Mouse (Mus musculus) liver, embryonic 12.5 days (tissue): ENCODE results near the gene Cdc14b. TPM values are rescaled to one million over a fixed set of nuclear protein-coding genes. Genes with fewer than 3 reads are reported as not detected.

Experiments
- ATAC-seq: fragments of 200-750 bp; cut with Nextera tagmentation; 2 replicates; pipeline ENCODE4 v1.8.0; 2017; ENCODE audit warnings: moderate number of reproducible peaks, mild to moderate bottlenecking, moderate library complexity
- H3K27ac ChIP-seq: fragments of 300-500 bp; sonication (generic); 2 replicates; pipeline ENCODE4 v1.5.1; 2016; ENCODE audit warnings: mild to moderate bottlenecking
- H3K27me3 ChIP-seq: fragments of 300-500 bp; sonication (generic); replicated peaks from 2 replicates; pipeline ENCODE4 v1.6.1; 2016; ENCODE audit warnings: mild to moderate bottlenecking, moderate library complexity
- H3K36me3 ChIP-seq: fragments of 300-500 bp; sonication (generic); 2 replicates; pipeline ENCODE4 v1.6.1; 2016; ENCODE audit warnings: mild to moderate bottlenecking, moderate library complexity
- H3K4me1 ChIP-seq: fragments of 300-500 bp; sonication (generic); 2 replicates; pipeline ENCODE4 v1.6.1; 2016
- H3K4me2 ChIP-seq: fragments of 300-500 bp; sonication (generic); 2 replicates; pipeline ENCODE4 v1.6.1; 2016; ENCODE audit warnings: mild to moderate bottlenecking, moderate library complexity
- H3K4me3 ChIP-seq: fragments of 300-500 bp; sonication (generic); 2 replicates; pipeline ENCODE4 v1.5.1; 2016; ENCODE audit warnings: mild to moderate bottlenecking, moderate library complexity
- H3K9ac ChIP-seq: fragments of 300-500 bp; sonication (generic); 2 replicates; pipeline ENCODE4 v1.6.1; 2016; ENCODE audit warnings: mild to moderate bottlenecking, moderate library complexity
- H3K9me3 ChIP-seq: fragments of 300-500 bp; sonication (generic); replicated peaks from 2 replicates; pipeline ENCODE4 v1.6.1; 2016; ENCODE audit warnings: mild to moderate bottlenecking, moderate library complexity
- WGBS: fragments of 180-500 bp; shearing (Covaris S2); methylation state at CpG from one replicate; pipeline ENCODE4 v1.1.7; 2016; ENCODE audit not compliant: insufficient replicate concordance; 5-methylcytosine and 5-hydroxymethylcytosine counted together
- polyA plus RNA-seq: library from polyadenylated mRNA; unstranded; fragments of >200 nt; fragmentation: Nextera tagmentation; extraction: Ambion mirVana; gene quantifications from 2 replicates; pipeline ENCODE4 v1.2.1, GENCODE M21; 2016

Gene Cdc14b
- polyA plus RNA-seq, 1 experiment from 2014 or later, result 10.7 TPM

- WGBS, result 18% methylated on average over 11 of the region's 11 CpGs
- no peaks in the 10 kb centered on the region for H3K9me3 ChIP-seq
- H3K27ac ChIP-seq, result peak overlapping the region; percentile 10; the same call in 1 of the 2 replicates
- H3K9ac ChIP-seq, result no peak overlapping the region
- peaks cover 22% of the 10 kb centered on the region for H3K36me3 ChIP-seq
- no peaks in the 10 kb centered on the region for H3K27me3 ChIP-seq
- no peak overlapping the region for H3K4me3 ChIP-seq
- ATAC-seq, result no peak
- H3K4me2 ChIP-seq, result peak overlapping the region; percentile 73
- peaks cover 44% of the 10 kb centered on the region for H3K4me1 ChIP-seq
Observed at GRCm38 (mm10) chr13:64309842-64310241, 34.8 kb upstream of the Cdc14b start.

DNA sequence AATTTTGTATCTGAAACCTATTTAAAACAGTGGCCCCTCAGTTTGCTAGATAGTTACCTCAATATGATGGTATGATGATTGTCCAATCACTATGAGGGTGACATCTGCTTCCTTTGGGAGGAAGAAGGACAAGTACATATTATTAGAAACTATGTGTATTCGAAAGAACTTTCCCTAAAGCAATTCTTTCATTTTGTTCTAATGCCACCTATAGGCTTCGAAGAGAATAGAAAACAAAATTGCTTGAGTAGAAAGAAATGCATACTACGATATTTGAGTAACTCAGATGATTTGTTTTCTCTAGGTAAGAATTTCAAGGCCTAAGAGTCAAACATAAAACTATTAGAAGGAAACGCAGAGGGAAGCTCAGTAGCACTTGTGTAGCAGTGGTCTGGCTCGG, 33.9 kb upstream of the Cdc14b start:
- peaks cover 47% of the 10 kb centered on the region for H3K4me1 ChIP-seq
- no peak overlapping the region for H3K9ac ChIP-seq
- no peaks in the 10 kb centered on the region for H3K9me3 ChIP-seq
- H3K27ac ChIP-seq, result no peak overlapping the region
- H3K4me3 ChIP-seq, result no peak overlapping the region
- no peaks in the 10 kb centered on the region for H3K27me3 ChIP-seq
- WGBS, result 39% methylated on average over 5 of the region's 5 CpGs
- H3K4me2 ChIP-seq, result peak overlapping the region; percentile 73
- peaks cover 30% of the 10 kb centered on the region for H3K36me3 ChIP-seq
- ATAC-seq, result no peak

DNA sequence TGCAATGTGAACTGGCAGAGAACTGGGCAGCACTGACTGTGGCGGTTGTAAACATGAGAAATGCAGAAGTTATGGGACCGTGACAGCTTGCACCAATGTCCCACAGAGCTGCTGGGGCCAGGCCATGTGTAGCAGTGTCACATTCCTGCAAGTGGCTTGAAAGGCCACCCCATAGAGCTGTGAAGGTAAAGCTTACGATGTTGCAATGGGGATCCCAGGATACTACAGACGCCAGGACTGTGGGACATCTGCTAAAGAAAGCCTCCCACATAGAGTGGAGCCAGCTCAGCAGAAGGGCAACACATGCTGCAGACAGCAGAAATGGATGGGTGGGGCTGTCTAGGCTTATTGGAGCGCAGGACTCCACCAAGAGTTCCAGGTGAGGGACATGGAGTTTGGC, 32.4 kb upstream of the Cdc14b start:
- WGBS, result 76% methylated on average over 5 of the region's 5 CpGs
- Histone ChIP-seq H3K4me2 (no peak overlapping the region), H3K4me1 (peaks cover 41% of the 10 kb centered on the region), H3K9ac (no peak overlapping the region), H3K9me3 (no peaks in the 10 kb centered on the region), H3K27me3 (no peaks in the 10 kb centered on the region), H3K27ac (no peak overlapping the region), H3K36me3 (peaks cover 38% of the 10 kb centered on the region), H3K4me3 (no peak overlapping the region)
- no peak for ATAC-seq

DNA sequence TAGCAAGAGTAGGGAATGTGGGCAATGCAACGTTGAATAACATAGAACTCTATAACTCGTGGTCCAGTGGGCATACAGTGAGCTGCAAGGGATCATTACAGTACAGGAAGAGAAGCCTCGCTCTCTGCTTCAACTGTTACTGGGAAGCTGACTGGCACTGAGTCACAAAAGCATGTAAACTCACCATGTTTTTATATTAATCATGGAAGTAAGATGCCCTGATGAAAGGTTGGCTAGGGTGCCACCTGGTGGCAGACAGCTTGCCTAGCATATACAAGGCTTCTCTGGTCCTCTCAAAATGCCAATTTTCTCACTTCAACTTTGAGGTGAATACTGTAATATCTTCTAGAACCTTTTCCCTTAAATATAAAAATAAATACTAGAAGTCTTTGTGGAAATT, 31.0 kb upstream of the Cdc14b start:
- Histone ChIP-seq H3K4me2 (no peak overlapping the region), H3K4me3 (no peak overlapping the region), H3K9ac (no peak overlapping the region), H3K9me3 (no peaks in the 10 kb centered on the region), H3K27me3 (no peaks in the 10 kb centered on the region), H3K4me1 (peaks cover 33% of the 10 kb centered on the region), H3K36me3 (peaks cover 40% of the 10 kb centered on the region), H3K27ac (no peak overlapping the region)
- ATAC-seq, result no peak
- 66% methylated on average over 3 of the region's 3 CpGs for WGBS

DNA sequence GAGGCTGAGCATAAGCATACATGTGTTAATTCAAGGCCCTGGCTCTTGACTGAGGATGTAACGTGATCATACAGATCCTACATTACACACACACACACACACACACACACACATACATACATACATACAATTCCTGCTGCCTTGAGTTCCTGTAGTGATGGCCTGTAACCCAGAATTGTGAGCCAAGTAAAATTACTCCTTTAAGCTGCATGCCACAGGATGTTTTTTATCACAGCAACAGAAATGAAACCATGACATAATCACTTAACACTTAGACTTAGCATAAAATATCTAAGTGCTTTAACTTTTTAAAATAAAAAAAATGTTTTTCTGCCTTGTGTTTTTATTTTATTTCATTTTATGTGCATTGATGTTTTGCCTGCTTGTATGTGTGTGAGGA, 24.0 kb upstream of the Cdc14b start:
- Histone ChIP-seq H3K9me3 (no peaks in the 10 kb centered on the region), H3K9ac (no peak overlapping the region), H3K4me3 (no peak overlapping the region), H3K27ac (no peak overlapping the region), H3K4me2 (no peak overlapping the region), H3K4me1 (no peaks in the 10 kb centered on the region), H3K36me3 (peaks cover 35% of the 10 kb centered on the region), H3K27me3 (no peaks in the 10 kb centered on the region)
- ATAC-seq, result no peak
- WGBS, result 67% methylated on average over 1 of the region's 1 CpGs

GRCm38 (mm10) chr13:64286791-64287190, 11.7 kb upstream of the Cdc14b start:
- Histone ChIP-seq H3K4me1 (0 out of 2 replicates have a peak, but pooled peaks cover 3% of the 10 kb centered on the region), H3K9me3 (peaks cover 7% of the 10 kb centered on the region; the same call in 1 of the 2 replicates), H3K27me3 (no peaks in the 10 kb centered on the region), H3K4me3 (no peak overlapping the region), H3K9ac (no peak overlapping the region), H3K4me2 (no peak overlapping the region), H3K36me3 (peaks cover 8% of the 10 kb centered on the region), H3K27ac (no peak overlapping the region)
- no peak for ATAC-seq
- WGBS, result 58% methylated on average over 4 of the region's 4 CpGs

DNA sequence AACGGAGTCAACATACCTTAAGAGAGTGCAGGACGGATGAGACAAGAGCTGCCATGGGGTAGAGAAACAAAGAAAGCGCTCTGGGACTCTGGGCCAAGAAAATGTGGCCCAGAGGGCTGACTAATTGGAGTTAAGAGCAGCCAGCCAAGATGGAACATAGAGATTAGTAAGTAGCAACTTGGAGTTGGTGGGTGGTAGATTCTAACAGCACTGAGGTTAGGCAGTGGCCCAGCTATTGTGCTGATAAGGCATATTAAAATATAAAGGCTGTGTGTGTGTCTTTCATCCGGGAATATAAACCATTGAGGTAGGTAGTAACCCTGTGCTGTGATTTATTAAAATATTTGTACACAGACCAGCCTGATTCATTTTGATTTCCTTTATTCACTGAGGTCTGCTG, 11.2 kb upstream of the Cdc14b start:
- Histone ChIP-seq H3K4me1 (0 out of 2 replicates have a peak, but pooled peaks cover 3% of the 10 kb centered on the region), H3K36me3 (peaks cover 5% of the 10 kb centered on the region), H3K9ac (no peak overlapping the region), H3K27me3 (no peaks in the 10 kb centered on the region), H3K4me2 (no peak overlapping the region), H3K9me3 (peaks cover 7% of the 10 kb centered on the region; the same call in 1 of the 2 replicates), H3K4me3 (no peak overlapping the region), H3K27ac (no peak overlapping the region)
- no peak for ATAC-seq
- 65% methylated on average over 4 of the region's 4 CpGs for WGBS

GRCm38 (mm10) chr13:64284676-64285075, 9.6 kb upstream of the Cdc14b start:
- Histone ChIP-seq H3K36me3 (peaks cover 3% of the 10 kb centered on the region; the same call in 1 of the 2 replicates), H3K9ac (no peak overlapping the region), H3K9me3 (peaks cover 7% of the 10 kb centered on the region; the same call in 1 of the 2 replicates), H3K4me1 (0 out of 2 replicates have a peak, but pooled peaks cover 3% of the 10 kb centered on the region), H3K27me3 (no peaks in the 10 kb centered on the region), H3K4me2 (no peak overlapping the region), H3K27ac (no peak overlapping the region), H3K4me3 (no peak overlapping the region)
- WGBS, result 84% methylated on average over 2 of the region's 2 CpGs
- ATAC-seq, result no peak

GRCm38 (mm10) chr13:64280940-64281339, 5.8 kb upstream of the Cdc14b start:
- peaks cover 9% of the 10 kb centered on the region for H3K4me1 ChIP-seq
- H3K4me3 ChIP-seq, result no peak overlapping the region
- no peak for ATAC-seq
- H3K36me3 ChIP-seq, result peaks cover 3% of the 10 kb centered on the region; the same call in 1 of the 2 replicates
- H3K9me3 ChIP-seq, result peaks cover 7% of the 10 kb centered on the region; the same call in 1 of the 2 replicates
- H3K27me3 ChIP-seq, result no peaks in the 10 kb centered on the region
- no peak overlapping the region for H3K9ac ChIP-seq
- H3K4me2 ChIP-seq, result no peak overlapping the region
- H3K27ac ChIP-seq, result no peak overlapping the region
- 57% methylated on average over 5 of the region's 5 CpGs for WGBS

GRCm38 (mm10) chr13:64275754-64276127, 651 bp upstream of the Cdc14b start:
- peaks cover 31% of the 10 kb centered on the region for H3K4me1 ChIP-seq
- H3K4me3 ChIP-seq, result peak overlapping the region; percentile 75
- peak; percentile 45 for ATAC-seq
- H3K27me3 ChIP-seq, result peaks cover 40% of the 10 kb centered on the region
- peak overlapping the region; percentile 99 for H3K4me2 ChIP-seq
- H3K36me3 ChIP-seq, result no peaks in the 10 kb centered on the region
- H3K27ac ChIP-seq, result no peak overlapping the region
- no peaks in the 10 kb centered on the region for H3K9me3 ChIP-seq
- WGBS, result 4% methylated on average over 9 of the region's 9 CpGs
- peak overlapping the region; percentile 66 for H3K9ac ChIP-seq

DNA sequence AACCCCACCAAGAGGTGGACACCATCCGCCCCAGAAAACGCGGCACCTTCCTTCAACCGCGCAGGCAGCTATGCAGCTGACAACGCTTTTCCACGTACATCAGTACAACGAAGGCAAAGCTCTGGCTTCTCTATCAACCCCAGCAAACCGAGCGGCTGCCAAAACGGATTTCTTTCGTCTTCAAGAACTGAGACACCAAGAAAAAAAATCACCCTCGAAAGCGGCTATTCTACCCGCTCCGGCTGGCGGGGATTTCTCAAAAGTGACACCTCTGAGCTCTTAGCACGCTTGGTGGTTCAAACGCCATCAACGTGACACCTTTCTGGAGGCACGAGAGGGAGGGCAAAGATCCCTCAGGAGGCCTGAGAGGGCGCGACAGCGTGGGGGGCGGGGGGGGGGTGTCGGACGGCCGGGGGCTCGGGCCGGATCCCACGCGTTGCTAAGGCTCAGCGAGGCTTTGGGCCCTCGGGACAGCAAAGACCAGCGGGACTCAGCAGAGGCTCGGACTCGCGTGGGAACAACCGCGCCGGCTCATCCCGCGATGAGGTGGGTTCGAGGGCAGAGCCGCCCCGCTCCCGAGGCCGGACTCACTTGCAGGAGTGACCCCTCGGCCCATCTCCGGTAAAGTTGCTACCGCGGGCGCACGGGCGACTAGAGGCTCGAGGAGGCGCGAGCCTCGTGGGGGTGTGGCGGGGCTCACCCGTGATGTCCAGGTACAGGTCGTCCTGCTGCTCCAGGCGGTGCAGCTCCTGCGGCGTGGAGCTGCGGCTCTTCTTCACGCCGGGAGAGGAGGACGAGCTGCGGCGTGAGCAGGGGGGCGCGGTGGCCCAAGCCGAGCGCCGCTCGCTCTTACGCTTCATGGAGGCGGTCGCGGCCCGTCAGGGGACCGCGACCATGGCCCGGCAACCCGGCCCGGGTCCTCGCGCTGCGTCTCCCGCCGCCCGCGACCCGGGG, 922 bp downstream of the Cdc14b start:
- Histone ChIP-seq H3K4me1 (peaks cover 31% of the 10 kb centered on the region), H3K27ac (no peak overlapping the region), H3K4me3 (peak overlapping the region; percentile 75), H3K9me3 (no peaks in the 10 kb centered on the region), H3K9ac (peak overlapping the region; percentile 69), H3K4me2 (peak overlapping the region; percentile 99), H3K36me3 (no peaks in the 10 kb centered on the region), H3K27me3 (peaks cover 44% of the 10 kb centered on the region)
- peak; percentile 66 for ATAC-seq
- WGBS, result 2% methylated on average over 91 of the region's 95 CpGs

DNA sequence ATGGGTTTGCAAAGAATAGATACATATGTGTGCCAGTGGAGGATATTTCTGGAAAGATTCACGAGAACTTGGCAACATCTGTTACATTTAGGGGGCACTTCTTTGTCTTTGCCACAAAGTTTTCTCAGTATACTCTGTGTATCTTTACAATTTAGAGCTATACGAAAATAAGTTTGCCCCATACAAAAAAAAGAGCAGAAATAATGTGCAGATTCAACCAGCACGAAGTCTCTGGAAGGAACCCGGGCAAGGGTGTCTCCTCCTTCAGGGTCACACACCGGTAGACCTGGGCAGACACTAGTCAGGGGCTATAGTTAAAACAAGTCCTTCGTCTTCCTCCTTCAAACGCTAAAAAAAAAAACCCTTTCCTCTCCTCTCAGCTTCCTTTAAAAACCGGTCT, 1.7 kb downstream of the Cdc14b start:
- Histone ChIP-seq H3K9me3 (no peaks in the 10 kb centered on the region), H3K9ac (no peak overlapping the region), H3K4me3 (no peak overlapping the region), H3K36me3 (no peaks in the 10 kb centered on the region), H3K27me3 (peaks cover 44% of the 10 kb centered on the region), H3K4me2 (peak overlapping the region; percentile 99), H3K27ac (no peak overlapping the region), H3K4me1 (peaks cover 31% of the 10 kb centered on the region)
- 35% methylated on average over 8 of the region's 8 CpGs for WGBS
- ATAC-seq, result no peak
